Mouse (Mus musculus): ENCODE results near the gene Tns1. TPM values are rescaled to one million over a fixed set of nuclear protein-coding genes. Genes with fewer than 3 reads are reported as not detected.

The Tns1 gene
- polyA plus RNA-seq (2014; fragmentation: Illumina TruSeq; extraction: RNeasy Lipid Tissue Mini Kit (QIAGEN cat#74804); ENCODE audit: low read depth, low replicate concordance): 12.4 TPM

GRCm38 (mm10) chr1:74124021-74124981 is at the start of gene Tns1:
TSS of gene Tns1 (minus strand) at chr1:74124449.

GRCm38 (mm10) chr1:74153461-74154184 is 29.4 kb upstream of the Tns1 start, which contains the start of gene Cxcr2:
TSS of gene Cxcr2 (plus strand) at chr1:74153989.

GRCm38 (mm10) chr1:74124991-74125552 is 823 bp upstream of the Tns1 start, which contains the start of gene Rufy4:
TSS of gene Rufy4 (plus strand) at chr1:74125541.

Other genes with a start within 250 kb of the Tns1 start
- 0.08 TPM for gene Rufy4, start 1.1 kb upstream of the Tns1 start, polyA plus RNA-seq (2014; fragmentation: Illumina TruSeq; extraction: RNeasy Lipid Tissue Mini Kit (QIAGEN cat#74804); ENCODE audit: low read depth, low replicate concordance)
- gene Cxcr2, start 29.5 kb upstream of the Tns1 start, polyA plus RNA-seq (2014; fragmentation: Illumina TruSeq; extraction: RNeasy Lipid Tissue Mini Kit (QIAGEN cat#74804); ENCODE audit: low read depth, low replicate concordance): not detected
- not detected for gene Cxcr1, start 70.2 kb upstream of the Tns1 start, polyA plus RNA-seq (2014; fragmentation: Illumina TruSeq; extraction: RNeasy Lipid Tissue Mini Kit (QIAGEN cat#74804); ENCODE audit: low read depth, low replicate concordance)
- gene Arpc2, start 111.6 kb upstream of the Tns1 start, polyA plus RNA-seq (2014; fragmentation: Illumina TruSeq; extraction: RNeasy Lipid Tissue Mini Kit (QIAGEN cat#74804); ENCODE audit: low read depth, low replicate concordance): 310 TPM
- gene Gpbar1, start 154.1 kb upstream of the Tns1 start, polyA plus RNA-seq (2014; fragmentation: Illumina TruSeq; extraction: RNeasy Lipid Tissue Mini Kit (QIAGEN cat#74804); ENCODE audit: low read depth, low replicate concordance): not detected
- 17.6 TPM for gene Aamp, start 160.3 kb upstream of the Tns1 start, polyA plus RNA-seq (2014; fragmentation: Illumina TruSeq; extraction: RNeasy Lipid Tissue Mini Kit (QIAGEN cat#74804); ENCODE audit: low read depth, low replicate concordance)
- 4.7 TPM for gene Pnkd, start 160.5 kb upstream of the Tns1 start, polyA plus RNA-seq (2014; fragmentation: Illumina TruSeq; extraction: RNeasy Lipid Tissue Mini Kit (QIAGEN cat#74804); ENCODE audit: low read depth, low replicate concordance)
- gene Tmbim1, start 181.2 kb upstream of the Tns1 start, polyA plus RNA-seq (2014; fragmentation: Illumina TruSeq; extraction: RNeasy Lipid Tissue Mini Kit (QIAGEN cat#74804); ENCODE audit: low read depth, low replicate concordance): 2.1 TPM
- gene Catip, start 237.7 kb upstream of the Tns1 start, polyA plus RNA-seq (2014; fragmentation: Illumina TruSeq; extraction: RNeasy Lipid Tissue Mini Kit (QIAGEN cat#74804); ENCODE audit: low read depth, low replicate concordance): 8.5 TPM